Mouse (Mus musculus): Measurements from ENCODE around the gene Sptssb.

GRCm38 (mm10) chr3:69799096-69799495 lies 60.6 kb downstream of the Sptssb start:
- TF ChIP-seq CTCF (IDR thresholded peaks at IDR 0.05; ENCODE audit: extremely low read depth, insufficient read depth, insufficient read length, insufficient replicate concordance) (no peak), POLR2A (IDR thresholded peaks at IDR 0.05; ENCODE audit: low read depth, low read length) (no peak)
